Comparison of ENCODE assay signal across 8 mouse cellular contexts in genomic region chr1:71683736-71684135, GRCm38 (mm10). TPM values are rescaled to one million over a fixed set of nuclear protein-coding genes. Genes with fewer than 3 reads are reported as not detected.
DNase-seq lines count a peak whose midpoint lies in the region; ATAC-seq and TF ChIP-seq lines count a peak whose summit lies in the region.
"Had no signal": no experiment of that assay in that cellular context is flagged by ENCODE, and none has a peak within 500 bp of the region (broad histone marks: within the 10 kb centered on the region; RNA-seq: fewer than 3 reads in every experiment).

No protein-coding gene starts in this region.

- H3K9ac ChIP-seq in liver, postnatal 0 days (replicated peaks) = no peak overlapping the region

- peak; percentile 9 for DNase-seq in liver
- no peak for DNase-seq in liver, postnatal 0 days
- peak; percentile 83 for DNase-seq in heart, adult 8-10 months (ENCODE audit: low spot score)
- peak; percentile 18 for DNase-seq in kidney, postnatal 14 days
- no peak for DNase-seq in frontal cortex, postnatal 25 days (ENCODE audit: low spot score in 2 of 2)
- DNase-seq in spleen, postnatal 36 days (ENCODE audit: low spot score in 2 of 2) = no peak
- DNase-seq: cerebellum, adult 8-10 months had no signal

- no peak for TF ChIP-seq EP300 in liver, postnatal 0 days (IDR thresholded peaks at IDR 0.05; ENCODE audit: low read depth)

- no peaks in the 10 kb centered on the region for H3K9me3 ChIP-seq in liver, postnatal 0 days (ENCODE audit: low read length)

- no peak overlapping the region for H3K4me3 ChIP-seq in liver, postnatal 0 days (ENCODE audit: low read depth, low read length)

- no peak overlapping the region for H3K27ac ChIP-seq in liver, postnatal 0 days (ENCODE audit: low read depth)

- 40% methylated on average over 6 of the region's 6 CpGs for WGBS in liver, postnatal 0 days (ENCODE audit: insufficient replicate concordance)

- no peak for ATAC-seq in liver, postnatal 0 days
- 0 out of 2 replicates have a peak, but pooled peaks have one; percentile 47 for ATAC-seq in common myeloid progenitor, adult 5-6 weeks (replicated peaks; ENCODE audit: low read depth, poor library complexity, severe bottlenecking)

- H3K4me2 ChIP-seq in liver, postnatal 0 days (ENCODE audit: low read depth, low read length) = no peak overlapping the region

- no peaks in the 10 kb centered on the region for H3K36me3 ChIP-seq in liver, postnatal 0 days (replicated peaks; ENCODE audit: insufficient read depth, low read length)

- no peaks in the 10 kb centered on the region for H3K27me3 ChIP-seq in liver, postnatal 0 days (ENCODE audit: insufficient read depth, low read length)

- H3K4me1 ChIP-seq in liver, postnatal 0 days (ENCODE audit: insufficient read depth) = no peaks in the 10 kb centered on the region

- no peak for TF ChIP-seq CTCF in liver, postnatal 0 days (IDR thresholded peaks at IDR 0.05; ENCODE audit: low read depth)

RNA-seq across cellular contexts. Expression of gene Fn1, which starts 30.7 kb away (rescaled TPM):
- polyA plus RNA-seq in liver, postnatal 0 days (2015; fragmentation: Nextera tagmentation; extraction: Ambion mirVana) = 380 and 450 TPM in 2 replicates
- total RNA-seq in common myeloid progenitor, adult 5-6 weeks (2017) = 5.4 and 18.0 TPM in 2 replicates
- 100 to 1,000 TPM in 1 of 4 experiments, 10 to 100 TPM in 3; 27.6 to 234 (median 32.1) TPM for total RNA-seq in heart, adult 8-10 months (2022)

Comparison
In these comparisons a context has a peak if more than half of its experiments do, and no peak if none do; other contexts are left out.
1. DNase-seq: peak in liver (single experiment), heart, adult 8-10 months (single experiment) and kidney, postnatal 14 days (single experiment); none in liver, postnatal 0 days (single experiment), frontal cortex, postnatal 25 days (0 of 2) and spleen, postnatal 36 days (0 of 2).